Mouse (Mus musculus) limb, embryonic 12.5 days (tissue): ENCODE measurements around the gene Rnf26. TPM values are rescaled to one million over a fixed set of nuclear protein-coding genes. Genes with fewer than 3 reads are reported as not detected.

ENCODE experiments used
- ATAC-seq: fragments of 200-750 bp; cut with Nextera tagmentation; 2 replicates; pipeline ENCODE4 v1.8.0; 2017; ENCODE audit warnings: low read depth, moderate TSS enrichment; ENCODE audit not compliant: insufficient number of reproducible peaks, insufficient read depth, low FRiP score, low TSS enrichment
- H3K27ac ChIP-seq: fragments of 300-500 bp; sonication (generic); 2 replicates; pipeline ENCODE4 v1.5.1; 2016; ENCODE audit warnings: mild to moderate bottlenecking, moderate library complexity
- H3K27me3 ChIP-seq: fragments of 300-500 bp; sonication (generic); 2 replicates; pipeline ENCODE4 v1.6.1; 2016; ENCODE audit warnings: mild to moderate bottlenecking, moderate library complexity
- H3K36me3 ChIP-seq: fragments of 300-500 bp; sonication (generic); 2 replicates; pipeline ENCODE4 v1.6.1; 2016; ENCODE audit warnings: mild to moderate bottlenecking, moderate library complexity
- H3K4me1 ChIP-seq: fragments of 300-500 bp; sonication (generic); replicated peaks from 2 replicates; pipeline ENCODE4 v1.6.1; 2016
- H3K4me2 ChIP-seq: fragments of 300-500 bp; sonication (generic); 2 replicates; pipeline ENCODE4 v1.6.1; 2016; ENCODE audit warnings: mild to moderate bottlenecking, moderate library complexity
- H3K4me3 ChIP-seq: fragments of 300-500 bp; sonication (generic); replicated peaks from 2 replicates; pipeline ENCODE4 v1.5.1; 2016; ENCODE audit warnings: mild to moderate bottlenecking
- H3K9ac ChIP-seq: fragments of 300-500 bp; sonication (generic); replicated peaks from 2 replicates; pipeline ENCODE4 v1.6.1; 2016; ENCODE audit warnings: mild to moderate bottlenecking, moderate library complexity
- H3K9me3 ChIP-seq: fragments of 300-500 bp; sonication (generic); 2 replicates; pipeline ENCODE4 v1.6.1; 2016; ENCODE audit warnings: mild to moderate bottlenecking, moderate library complexity
- WGBS: fragments of 180-500 bp; shearing (Covaris S2); methylation state at CpG from one replicate; pipeline ENCODE4 v1.1.7; 2016; 5-methylcytosine and 5-hydroxymethylcytosine counted together
- polyA plus RNA-seq: library from polyadenylated mRNA; unstranded; fragments of >200 nt; fragmentation: Nextera tagmentation; extraction: Ambion mirVana; gene quantifications from 2 replicates; pipeline ENCODE4 v1.2.1, GENCODE M21; 2016

The Rnf26 gene
- polyA plus RNA-seq, 1 experiment from 2014 or later = 91.4 TPM

GRCm38 (mm10) chr9:44079997-44080780 lies 33.1 kb downstream of the Rnf26 start:
- ATAC-seq = no peak
- no peak overlapping the region for H3K9ac ChIP-seq
- H3K36me3 ChIP-seq = no peaks in the 10 kb centered on the region
- no peak overlapping the region for H3K27ac ChIP-seq
- peaks cover 56% of the 10 kb centered on the region for H3K4me1 ChIP-seq
- 67% methylated on average over 10 of the region's 10 CpGs for WGBS
- H3K4me2 ChIP-seq = no peak overlapping the region
- H3K4me3 ChIP-seq = no peak overlapping the region
- H3K27me3 ChIP-seq = peaks cover 30% of the 10 kb centered on the region
- no peaks in the 10 kb centered on the region for H3K9me3 ChIP-seq

- Histone ChIP-seq H3K4me2 (no peak overlapping the region), H3K27ac (0 out of 2 replicates have a peak overlapping the region, but pooled peaks have one; percentile 17), H3K9me3 (no peaks in the 10 kb centered on the region), H3K36me3 (no peaks in the 10 kb centered on the region), H3K27me3 (peaks cover 26% of the 10 kb centered on the region), H3K4me1 (peaks cover 50% of the 10 kb centered on the region), H3K9ac (0 out of 2 replicates have a peak overlapping the region, but pooled peaks have one; percentile 8), H3K4me3 (no peak overlapping the region)
- 37% methylated on average over 16 of the region's 16 CpGs for WGBS
- ATAC-seq = peak; percentile 66
These were observed 34.2 kb downstream of the Rnf26 start for GRCm38 (mm10) chr9:44078955-44079756.

GRCm38 (mm10) chr9:44078136-44078797 lies 35.0 kb downstream of the Rnf26 start:
- no peak for ATAC-seq
- Histone ChIP-seq H3K9me3 (no peaks in the 10 kb centered on the region), H3K4me3 (no peak overlapping the region), H3K4me1 (peaks cover 42% of the 10 kb centered on the region), H3K27me3 (peaks cover 17% of the 10 kb centered on the region), H3K9ac (no peak overlapping the region), H3K27ac (no peak overlapping the region), H3K36me3 (no peaks in the 10 kb centered on the region), H3K4me2 (no peak overlapping the region)
- WGBS = 78% methylated on average over 10 of the region's 10 CpGs

- Histone ChIP-seq H3K9ac (no peak overlapping the region), H3K27ac (no peak overlapping the region), H3K27me3 (peaks cover 9% of the 10 kb centered on the region), H3K36me3 (no peaks in the 10 kb centered on the region), H3K9me3 (no peaks in the 10 kb centered on the region), H3K4me2 (no peak overlapping the region), H3K4me1 (peaks cover 48% of the 10 kb centered on the region), H3K4me3 (no peak overlapping the region)
- WGBS = 82% methylated on average over 11 of the region's 11 CpGs
- ATAC-seq = no peak
These were observed 35.9 kb downstream of the Rnf26 start for GRCm38 (mm10) chr9:44077266-44077910.

GRCm38 (mm10) chr9:44076764-44077120 lies 36.6 kb downstream of the Rnf26 start:
- no peak for ATAC-seq
- Histone ChIP-seq H3K4me1 (peaks cover 48% of the 10 kb centered on the region), H3K27ac (no peak overlapping the region), H3K4me2 (no peak overlapping the region), H3K4me3 (no peak overlapping the region), H3K9ac (no peak overlapping the region), H3K36me3 (no peaks in the 10 kb centered on the region), H3K9me3 (no peaks in the 10 kb centered on the region), H3K27me3 (peaks cover 9% of the 10 kb centered on the region)
- WGBS = 18% methylated on average over 5 of the region's 5 CpGs

GRCm38 (mm10) chr9:44075996-44076763 lies 37.1 kb downstream of the Rnf26 start:
- Histone ChIP-seq H3K4me2 (no peak overlapping the region), H3K4me1 (peaks cover 46% of the 10 kb centered on the region), H3K9me3 (no peaks in the 10 kb centered on the region), H3K9ac (no peak overlapping the region), H3K27ac (no peak overlapping the region), H3K4me3 (no peak overlapping the region), H3K27me3 (peaks cover 8% of the 10 kb centered on the region), H3K36me3 (no peaks in the 10 kb centered on the region)
- 67% methylated on average over 16 of the region's 16 CpGs for WGBS
- no peak for ATAC-seq

- Histone ChIP-seq H3K9me3 (no peaks in the 10 kb centered on the region), H3K9ac (no peak overlapping the region), H3K36me3 (no peaks in the 10 kb centered on the region), H3K4me3 (no peak overlapping the region), H3K27ac (no peak overlapping the region), H3K27me3 (peaks cover 8% of the 10 kb centered on the region), H3K4me1 (peaks cover 48% of the 10 kb centered on the region), H3K4me2 (no peak overlapping the region)
- ATAC-seq = no peak
- 71% methylated on average over 24 of the region's 24 CpGs for WGBS
These were observed 37.9 kb downstream of the Rnf26 start for GRCm38 (mm10) chr9:44075276-44075995.

GRCm38 (mm10) chr9:44074395-44075275 lies 38.7 kb downstream of the Rnf26 start:
- ATAC-seq = no peak
- Histone ChIP-seq H3K4me3 (no peak overlapping the region), H3K4me2 (no peak overlapping the region), H3K9me3 (no peaks in the 10 kb centered on the region), H3K27me3 (peaks cover 13% of the 10 kb centered on the region), H3K4me1 (peaks cover 48% of the 10 kb centered on the region), H3K27ac (no peak overlapping the region), H3K36me3 (no peaks in the 10 kb centered on the region), H3K9ac (no peak overlapping the region)
- 62% methylated on average over 9 of the region's 9 CpGs for whole genome bisulfite sequencing

GRCm38 (mm10) chr9:44073115-44073514 lies 40.2 kb downstream of the Rnf26 start:
- Histone ChIP-seq H3K27me3 (peaks cover 23% of the 10 kb centered on the region), H3K4me3 (no peak overlapping the region), H3K36me3 (no peaks in the 10 kb centered on the region), H3K9ac (no peak overlapping the region), H3K9me3 (no peaks in the 10 kb centered on the region), H3K4me1 (peaks cover 37% of the 10 kb centered on the region), H3K27ac (no peak overlapping the region), H3K4me2 (no peak overlapping the region)
- ATAC-seq = no peak
- 65% methylated on average over 5 of the region's 5 CpGs for WGBS
